Mouse (Mus musculus): ENCODE data around the gene Bcl7b. TPM values are rescaled to one million over a fixed set of nuclear protein-coding genes. Genes with fewer than 3 reads are reported as not detected.

The Bcl7b gene
- total RNA-seq (2014; rRNA removed) (10.5 and 11.9 TPM in 2 replicates), polyA plus RNA-seq (2012; rRNA removed) (17.6 and 20.2 TPM in 2 replicates)

GRCm38 (mm10) chr5:135168063-135169062 is at the start of gene Bcl7b:
TSS of gene Bcl7b (plus strand) at chr5:135168283.
- no peak for TF ChIP-seq CTCF (IDR thresholded peaks at IDR 0.05; ENCODE audit: low read depth, low read length)
- TF ChIP-seq POLR2A (IDR thresholded peaks at IDR 0.05; ENCODE audit: extremely low read depth, insufficient read depth, low read length), result peak; percentile 30; the same call in 1 of the 2 replicates
- Histone ChIP-seq H3K4me1 (ENCODE audit: control insufficient read depth, insufficient read depth, low read length) (no peaks in the 10 kb centered on the region), H3K9ac (ENCODE audit: low read depth, low read length) (peak within 1 kb of the TSS; percentile 85), H3K36me3 (ENCODE audit: control insufficient read depth, insufficient read depth, low read length) (peaks cover 9% of the 10 kb centered on the region), H3K27ac (replicated peaks; ENCODE audit: insufficient read depth, low read depth, low read length) (peak within 1 kb of the TSS; percentile 88), H3K4me3 (ENCODE audit: insufficient read depth, low read depth, low read length) (peak within 1 kb of the TSS; percentile 82), H3K27me3 (ENCODE audit: control insufficient read depth, insufficient read depth, low read length) (no peaks in the 10 kb centered on the region), H3K79me2 (ENCODE audit: control insufficient read depth, insufficient read depth, low read length) (no peaks in the 10 kb centered on the region; the same call in 1 of the 2 replicates)
- peak; percentile 89 for DNase-seq (ENCODE audit: extremely low read depth, low read depth, low spot score)
- 1% methylated on average over 95 of the region's 95 CpGs for WGBS

GRCm38 (mm10) chr5:135118589-135119081 is 49.4 kb upstream of the Bcl7b start:
- no peaks in the 10 kb centered on the region for H3K27me3 ChIP-seq (ENCODE audit: control insufficient read depth, insufficient read depth, low read length)

GRCm38 (mm10) chr5:135120753-135121152 is 47.3 kb upstream of the Bcl7b start:
- H3K36me3 ChIP-seq (ENCODE audit: control insufficient read depth, insufficient read depth, low read length), result peaks cover 61% of the 10 kb centered on the region
- peaks cover 12% of the 10 kb centered on the region for H3K4me1 ChIP-seq (ENCODE audit: control insufficient read depth, insufficient read depth, low read length)
- H3K9ac ChIP-seq (ENCODE audit: low read depth, low read length), result no peak overlapping the region
- H3K4me3 ChIP-seq (ENCODE audit: insufficient read depth, low read depth, low read length), result no peak overlapping the region
- WGBS, result 59% methylated on average over 4 of the region's 4 CpGs
- DNase-seq (ENCODE audit: extremely low read depth, low read depth, low spot score), result no peak
- peaks cover 4% of the 10 kb centered on the region; the same call in 1 of the 2 replicates for H3K79me2 ChIP-seq (ENCODE audit: control insufficient read depth, insufficient read depth, low read length)
- no peaks in the 10 kb centered on the region for H3K27me3 ChIP-seq (ENCODE audit: control insufficient read depth, insufficient read depth, low read length)
- no peak overlapping the region for H3K27ac ChIP-seq (replicated peaks; ENCODE audit: insufficient read depth, low read depth, low read length)
- no peak for TF ChIP-seq CTCF (IDR thresholded peaks at IDR 0.05; ENCODE audit: low read depth, low read length)
- TF ChIP-seq POLR2A (IDR thresholded peaks at IDR 0.05; ENCODE audit: extremely low read depth, insufficient read depth, low read length), result no peak

More at GRCm38 (mm10) chr5:135118589-135119081, 49.4 kb upstream of the Bcl7b start:
- 8% methylated on average over 6 of the region's 6 CpGs for WGBS
- H3K36me3 ChIP-seq (ENCODE audit: control insufficient read depth, insufficient read depth, low read length), result peaks cover 47% of the 10 kb centered on the region
- TF ChIP-seq CTCF (IDR thresholded peaks at IDR 0.05; ENCODE audit: low read depth, low read length), result peak; percentile 83
- TF ChIP-seq POLR2A (IDR thresholded peaks at IDR 0.05; ENCODE audit: extremely low read depth, insufficient read depth, low read length), result no peak
- peak overlapping the region; percentile 35 for H3K27ac ChIP-seq (replicated peaks; ENCODE audit: insufficient read depth, low read depth, low read length)
- DNase-seq (ENCODE audit: extremely low read depth, low read depth, low spot score), result peak; percentile 97
- peaks cover 8% of the 10 kb centered on the region; the same call in 1 of the 2 replicates for H3K79me2 ChIP-seq (ENCODE audit: control insufficient read depth, insufficient read depth, low read length)
- H3K4me1 ChIP-seq (ENCODE audit: control insufficient read depth, insufficient read depth, low read length), result peaks cover 27% of the 10 kb centered on the region
- no peak overlapping the region for H3K9ac ChIP-seq (ENCODE audit: low read depth, low read length)
- H3K4me3 ChIP-seq (ENCODE audit: insufficient read depth, low read depth, low read length), result no peak overlapping the region

- H3K4me3 ChIP-seq (ENCODE audit: insufficient read depth, low read depth, low read length), result no peak overlapping the region
- H3K9ac ChIP-seq (ENCODE audit: low read depth, low read length), result no peak overlapping the region
- peaks cover 82% of the 10 kb centered on the region for H3K36me3 ChIP-seq (ENCODE audit: control insufficient read depth, insufficient read depth, low read length)
- no peaks in the 10 kb centered on the region; the same call in 1 of the 2 replicates for H3K4me1 ChIP-seq (ENCODE audit: control insufficient read depth, insufficient read depth, low read length)
- TF ChIP-seq POLR2A (IDR thresholded peaks at IDR 0.05; ENCODE audit: extremely low read depth, insufficient read depth, low read length) (no peak), CTCF (IDR thresholded peaks at IDR 0.05; ENCODE audit: low read depth, low read length) (no peak)
- WGBS, result 81% methylated on average over 6 of the region's 6 CpGs
- H3K27ac ChIP-seq (replicated peaks; ENCODE audit: insufficient read depth, low read depth, low read length), result no peak overlapping the region
- H3K79me2 ChIP-seq (ENCODE audit: control insufficient read depth, insufficient read depth, low read length), result 0 out of 2 replicates have a peak, but pooled peaks cover 2% of the 10 kb centered on the region
- H3K27me3 ChIP-seq (ENCODE audit: control insufficient read depth, insufficient read depth, low read length), result no peaks in the 10 kb centered on the region
- DNase-seq (ENCODE audit: extremely low read depth, low read depth, low spot score), result no peak
Observed at GRCm38 (mm10) chr5:135126121-135126520, 42.0 kb upstream of the Bcl7b start.

- no peak for DNase-seq (ENCODE audit: extremely low read depth, low read depth, low spot score)
- Histone ChIP-seq H3K4me1 (ENCODE audit: control insufficient read depth, insufficient read depth, low read length) (no peaks in the 10 kb centered on the region; the same call in 1 of the 2 replicates), H3K27me3 (ENCODE audit: control insufficient read depth, insufficient read depth, low read length) (no peaks in the 10 kb centered on the region), H3K27ac (replicated peaks; ENCODE audit: insufficient read depth, low read depth, low read length) (no peak overlapping the region), H3K4me3 (ENCODE audit: insufficient read depth, low read depth, low read length) (no peak overlapping the region), H3K36me3 (ENCODE audit: control insufficient read depth, insufficient read depth, low read length) (peaks cover 76% of the 10 kb centered on the region), H3K79me2 (ENCODE audit: control insufficient read depth, insufficient read depth, low read length) (0 out of 2 replicates have a peak, but pooled peaks cover 2% of the 10 kb centered on the region), H3K9ac (ENCODE audit: low read depth, low read length) (no peak overlapping the region)
- TF ChIP-seq POLR2A (IDR thresholded peaks at IDR 0.05; ENCODE audit: extremely low read depth, insufficient read depth, low read length) (no peak), CTCF (IDR thresholded peaks at IDR 0.05; ENCODE audit: low read depth, low read length) (no peak)
- WGBS, result 86% methylated on average over 6 of the region's 6 CpGs
Observed at GRCm38 (mm10) chr5:135127669-135128068, 40.4 kb upstream of the Bcl7b start.

All from liver, adult 2 months (tissue).